In genomic region chr2:53689223-53689880, GRCm38 (mm10) we compare ENCODE assay signal across 12 mouse cellular contexts.
DNase-seq lines count a peak whose midpoint lies in the region; ATAC-seq and TF ChIP-seq lines count a peak whose summit lies in the region.
"Had no signal": no experiment of that assay in that cellular context is flagged by ENCODE, and none has a peak within 500 bp of the region (broad histone marks: within the 10 kb centered on the region; RNA-seq: fewer than 3 reads in every experiment).

No protein-coding gene starts in this region.

- 46% methylated on average over 3 of the region's 3 CpGs for WGBS in hindbrain, postnatal 0 days
- WGBS in hindbrain, embryonic 14.5 days, result 51% methylated on average over 3 of the region's 3 CpGs
- 31% methylated on average over 3 of the region's 3 CpGs for WGBS in embryonic facial prominence, embryonic 14.5 days
- WGBS in midbrain, embryonic 15.5 days, result 12% methylated on average over 3 of the region's 3 CpGs

- no peaks in the 10 kb centered on the region for H3K4me1 ChIP-seq in hindbrain, postnatal 0 days (ENCODE audit: insufficient read depth, low read length)
- no peaks in the 10 kb centered on the region for H3K4me1 ChIP-seq in hindbrain, embryonic 14.5 days (replicated peaks; ENCODE audit: control insufficient read depth, insufficient read depth, low read length)
- no peaks in the 10 kb centered on the region for H3K4me1 ChIP-seq in embryonic facial prominence, embryonic 14.5 days (ENCODE audit: control insufficient read depth, insufficient read depth, low read length)
- peaks cover 3% of the 10 kb centered on the region; the same call in 1 of the 2 replicates for H3K4me1 ChIP-seq in midbrain, embryonic 15.5 days

- no peak overlapping the region for H3ac ChIP-seq in C2C12 (ENCODE audit: control insufficient read depth, insufficient read length, low read depth)

- H3K79me2 ChIP-seq in C2C12 (ENCODE audit: control insufficient read depth, insufficient read depth), result no peaks in the 10 kb centered on the region

- H3K36me3 ChIP-seq in hindbrain, postnatal 0 days (ENCODE audit: insufficient read depth, low read length), result no peaks in the 10 kb centered on the region
- no peaks in the 10 kb centered on the region for H3K36me3 ChIP-seq in hindbrain, embryonic 14.5 days (replicated peaks; ENCODE audit: control insufficient read depth, insufficient read depth)
- no peaks in the 10 kb centered on the region for H3K36me3 ChIP-seq in C2C12 (ENCODE audit: control insufficient read depth, insufficient read depth)
- H3K36me3 ChIP-seq in embryonic facial prominence, embryonic 14.5 days (ENCODE audit: control insufficient read depth, insufficient read depth, low read length), result no peaks in the 10 kb centered on the region
- H3K36me3 ChIP-seq in midbrain, embryonic 15.5 days (replicated peaks), result no peaks in the 10 kb centered on the region

- no peak overlapping the region for H3K9ac ChIP-seq in hindbrain, postnatal 0 days (replicated peaks; ENCODE audit: low read length)
- H3K9ac ChIP-seq in hindbrain, embryonic 14.5 days, result no peak overlapping the region
- H3K9ac ChIP-seq in embryonic facial prominence, embryonic 14.5 days (ENCODE audit: low read depth, low read length), result no peak overlapping the region
- no peak overlapping the region for H3K9ac ChIP-seq in midbrain, embryonic 15.5 days

- H3K9me3 ChIP-seq in hindbrain, postnatal 0 days (ENCODE audit: low read length), result no peaks in the 10 kb centered on the region
- no peaks in the 10 kb centered on the region for H3K9me3 ChIP-seq in hindbrain, embryonic 14.5 days (ENCODE audit: control insufficient read depth, low read length)
- no peaks in the 10 kb centered on the region for H3K9me3 ChIP-seq in embryonic facial prominence, embryonic 14.5 days (ENCODE audit: control insufficient read depth, low read length)
- H3K9me3 ChIP-seq in midbrain, embryonic 15.5 days, result no peaks in the 10 kb centered on the region

- H3K27ac ChIP-seq in hindbrain, postnatal 0 days, result no peak overlapping the region
- no peak overlapping the region for H3K27ac ChIP-seq in hindbrain, embryonic 14.5 days
- no peak overlapping the region for H3K27ac ChIP-seq in embryonic facial prominence, embryonic 14.5 days (replicated peaks; ENCODE audit: low read depth, low read length)
- no peak overlapping the region for H3K27ac ChIP-seq in midbrain, embryonic 15.5 days

- H3K79me3 ChIP-seq in C2C12 (ENCODE audit: low read depth), result no peaks in the 10 kb centered on the region

- H3K4me3 ChIP-seq in hindbrain, postnatal 0 days (ENCODE audit: low read length), result no peak overlapping the region
- H3K4me3 ChIP-seq in hindbrain, embryonic 14.5 days (replicated peaks; ENCODE audit: low read length), result no peak overlapping the region
- H3K4me3 ChIP-seq in C2C12 (ENCODE audit: insufficient read depth, poor library complexity, severe bottlenecking), result no peak overlapping the region
- H3K4me3 ChIP-seq in embryonic facial prominence, embryonic 14.5 days (ENCODE audit: low read depth, low read length), result no peak overlapping the region
- H3K4me3 ChIP-seq in midbrain, embryonic 15.5 days, result no peak overlapping the region

- H3K27me3 ChIP-seq in hindbrain, postnatal 0 days (ENCODE audit: insufficient read depth, low read length), result no peaks in the 10 kb centered on the region
- no peaks in the 10 kb centered on the region for H3K27me3 ChIP-seq in hindbrain, embryonic 14.5 days (ENCODE audit: control insufficient read depth, insufficient read depth, low read length)
- no peaks in the 10 kb centered on the region for H3K27me3 ChIP-seq in C2C12 (ENCODE audit: control insufficient read depth, insufficient read depth, insufficient read length)
- no peaks in the 10 kb centered on the region for H3K27me3 ChIP-seq in embryonic facial prominence, embryonic 14.5 days (replicated peaks; ENCODE audit: control insufficient read depth, insufficient read depth, low read length)
- no peaks in the 10 kb centered on the region for H3K27me3 ChIP-seq in midbrain, embryonic 15.5 days (replicated peaks)

- no peak overlapping the region for H3K4me2 ChIP-seq in hindbrain, postnatal 0 days (ENCODE audit: low read depth, low read length)
- H3K4me2 ChIP-seq in hindbrain, embryonic 14.5 days (replicated peaks), result no peak overlapping the region
- H3K4me2 ChIP-seq in embryonic facial prominence, embryonic 14.5 days (ENCODE audit: low read depth, low read length), result no peak overlapping the region
- H3K4me2 ChIP-seq in midbrain, embryonic 15.5 days, result no peak overlapping the region

- intact Hi-C loops in left cerebral cortex, postnatal 10 days (cut with DNase I), result no loop called here

- DNase-seq in hindbrain, postnatal 0 days (ENCODE audit: low spot score), result peak; percentile 20
- no peak for DNase-seq in hindbrain, embryonic 14.5 days (ENCODE audit: low spot score)
- peak; percentile 81 for DNase-seq in embryonic facial prominence, embryonic 14.5 days (ENCODE audit: low spot score)
- no peak for DNase-seq in right cerebral cortex, adult 18-20 months
- DNase-seq in adrenal gland, postnatal 14 days, result no peak
- DNase-seq in left cerebral cortex, postnatal 10 days (ENCODE audit: extremely low spot score in 1 of 2, low spot score in 2 of 2), result no peak
- DNase-seq: heart, postnatal 36 days; kidney, postnatal 10 days; lung, adult 18-20 months had no signal

- TF ChIP-seq CTCF in hindbrain, postnatal 0 days (IDR thresholded peaks at IDR 0.05; ENCODE audit: low read depth), result peak; percentile 39
- TF ChIP-seq CTCF in C2C12 (IDR thresholded peaks at IDR 0.05; ENCODE audit: control insufficient read depth, insufficient read depth, insufficient read length), result no peak

- no peak; the same call in 1 of the 2 replicates for ATAC-seq in hindbrain, postnatal 0 days
- no peak for ATAC-seq in hindbrain, embryonic 14.5 days (ENCODE audit: low FRiP score)
- peak; percentile 95 for ATAC-seq in embryonic facial prominence, embryonic 14.5 days (ENCODE audit: low read depth)
- 0 out of 2 replicates have a peak, but pooled peaks have one; percentile 48 for ATAC-seq in midbrain, embryonic 15.5 days (replicated peaks)
- ATAC-seq: forebrain, embryonic 16.5 days had no signal

TF ChIP-seq in C2C12, 6 proteins besides CTCF, POLR2A, EP300 and RAD21:
- TF ChIP-seq USF1 (IDR thresholded peaks at IDR 0.05; ENCODE audit: low read depth) (no peak), MYOD1 (IDR thresholded peaks at IDR 0.05; ENCODE audit: control insufficient read depth, insufficient read length, low read depth) (peak; percentile 28), MYOG (IDR thresholded peaks at IDR 0.05; ENCODE audit: control insufficient read depth, extremely low read depth, insufficient read length) (no peak)

Comparison
In these comparisons a context has a peak if more than half of its experiments do, and no peak if none do; other contexts are left out.
1. DNase-seq: peak in hindbrain, postnatal 0 days (single experiment) and embryonic facial prominence, embryonic 14.5 days (single experiment); none in hindbrain, embryonic 14.5 days (single experiment), right cerebral cortex, adult 18-20 months (single experiment), adrenal gland, postnatal 14 days (single experiment) and left cerebral cortex, postnatal 10 days (0 of 2).
2. ATAC-seq: peak in embryonic facial prominence, embryonic 14.5 days (single experiment) and midbrain, embryonic 15.5 days (single experiment); none in hindbrain, postnatal 0 days (single experiment) and hindbrain, embryonic 14.5 days (single experiment).